Mouse (Mus musculus) gastrocnemius, postnatal 4 days (tissue): Measurements from ENCODE around the gene Slc24a2. TPM values are rescaled to one million over a fixed set of nuclear protein-coding genes. Genes with fewer than 3 reads are reported as not detected.
A peak's percentile ranks its signal among the peaks of the same experiment; 100 is the strongest.

Source experiments
- DNase-seq, 2 experiments: peaks; one replicate each; pipeline ENCODE4 v3.0.0; 2021 to 2022; ENCODE audit warnings: low spot score in 2 of 2, mixed read lengths in 2 of 2
- total RNA-seq, 2 experiments: library from RNA; stranded (reverse); gene quantifications; 2 replicates each; pipeline ENCODE4 v1.2.3; 2021

The Slc24a2 gene
- total RNA-seq, 2 experiments from 2014 or later, result 0.42 to 1.1 TPM

- DNase-seq, result no peak
Observed at GRCm38 (mm10) chr4:87119758-87120157, 110.5 kb downstream of the Slc24a2 start.

GRCm38 (mm10) chr4:87115726-87116125 lies 114.6 kb downstream of the Slc24a2 start:
- no peak for DNase-seq

GRCm38 (mm10) chr4:87109331-87110059 lies 120.8 kb downstream of the Slc24a2 start:
- DNase-seq, result no peak

GRCm38 (mm10) chr4:87100936-87101335 lies 129.3 kb downstream of the Slc24a2 start:
- DNase-seq, result no peak

- DNase-seq, result peak in 1 of 2 experiments; percentile 19
Observed at GRCm38 (mm10) chr4:87096186-87096585, 134.1 kb downstream of the Slc24a2 start.

GRCm38 (mm10) chr4:87093612-87094011 lies 136.7 kb downstream of the Slc24a2 start:
- no peak for DNase-seq

GRCm38 (mm10) chr4:87090841-87091240 lies 139.4 kb downstream of the Slc24a2 start:
- DNase-seq, result no peak

GRCm38 (mm10) chr4:87088713-87089112 lies 141.6 kb downstream of the Slc24a2 start:
- DNase-seq, result no peak

GRCm38 (mm10) chr4:87087597-87087996 lies 142.7 kb downstream of the Slc24a2 start:
- DNase-seq, result no peak

GRCm38 (mm10) chr4:87086933-87087577 lies 143.2 kb downstream of the Slc24a2 start:
- DNase-seq, result peak in 1 of 2 experiments; percentile 19

GRCm38 (mm10) chr4:87081321-87081720 lies 149.0 kb downstream of the Slc24a2 start:
- DNase-seq, result no peak

GRCm38 (mm10) chr4:87079305-87079704 lies 151.0 kb downstream of the Slc24a2 start:
- no peak for DNase-seq

- DNase-seq, result no peak
Observed at GRCm38 (mm10) chr4:87078726-87079125, 151.6 kb downstream of the Slc24a2 start.

- no peak for DNase-seq
Observed at GRCm38 (mm10) chr4:87075761-87076160, 154.5 kb downstream of the Slc24a2 start.

- DNase-seq, result no peak
Observed at GRCm38 (mm10) chr4:87068121-87068520, 162.2 kb downstream of the Slc24a2 start.

GRCm38 (mm10) chr4:87065227-87065626 lies 165.1 kb downstream of the Slc24a2 start:
- no peak for DNase-seq

GRCm38 (mm10) chr4:87064561-87064960 lies 165.7 kb downstream of the Slc24a2 start:
- no peak for DNase-seq

- DNase-seq, result no peak
Observed at GRCm38 (mm10) chr4:87062771-87063253, 167.5 kb downstream of the Slc24a2 start.

GRCm38 (mm10) chr4:87061696-87062095 lies 168.6 kb downstream of the Slc24a2 start:
- no peak for DNase-seq

- no peak for DNase-seq
Observed at GRCm38 (mm10) chr4:87057572-87057971, 172.7 kb downstream of the Slc24a2 start.

GRCm38 (mm10) chr4:87055768-87056167 lies 174.5 kb downstream of the Slc24a2 start:
- DNase-seq, result no peak

GRCm38 (mm10) chr4:87052881-87053280 lies 177.4 kb downstream of the Slc24a2 start:
- DNase-seq, result no peak
